In genomic region chr17:49247215-49247614, GRCm38 (mm10) we compare ENCODE assay signal across 13 mouse cellular contexts.
DNase-seq lines count a peak whose midpoint lies in the region; ATAC-seq and TF ChIP-seq lines count a peak whose summit lies in the region.
"Had no signal": no experiment of that assay in that cellular context is flagged by ENCODE, and none has a peak within 500 bp of the region (broad histone marks: within the 10 kb centered on the region; RNA-seq: fewer than 3 reads in every experiment).

No protein-coding gene starts in this region.

- H3K9ac ChIP-seq in kidney, embryonic 15.5 days = no peak overlapping the region
- H3K9ac ChIP-seq in midbrain, postnatal 0 days (replicated peaks; ENCODE audit: low read length, poor library complexity, severe bottlenecking) = no peak overlapping the region; the same call in 1 of the 2 replicates

- ATAC-seq in kidney, embryonic 15.5 days (replicated peaks; ENCODE audit: low FRiP score) = no peak
- no peak for ATAC-seq in midbrain, postnatal 0 days (ENCODE audit: low FRiP score)

- H3K4me2 ChIP-seq in kidney, embryonic 15.5 days = no peak overlapping the region
- 0 out of 2 replicates have a peak overlapping the region, but pooled peaks have one; percentile 13 for H3K4me2 ChIP-seq in midbrain, postnatal 0 days (ENCODE audit: low read depth, low read length, poor library complexity, severe bottlenecking)

- no peak overlapping the region for H3K4me3 ChIP-seq in kidney, embryonic 15.5 days (replicated peaks)
- peak overlapping the region; percentile 12; the same call in 1 of the 2 replicates for H3K4me3 ChIP-seq in midbrain, postnatal 0 days (ENCODE audit: low read depth, low read length)
- H3K4me3 ChIP-seq: heart, embryonic 10.5 days had no signal

- H3K27me3 ChIP-seq in kidney, embryonic 15.5 days = 0 out of 2 replicates have a peak, but pooled peaks cover 5% of the 10 kb centered on the region
- no peaks in the 10 kb centered on the region for H3K27me3 ChIP-seq in midbrain, postnatal 0 days (ENCODE audit: insufficient read depth, low read length)

- TF ChIP-seq CTCF in midbrain, postnatal 0 days (IDR thresholded peaks at IDR 0.05) = no peak

- H3K36me3 ChIP-seq in kidney, embryonic 15.5 days = no peaks in the 10 kb centered on the region
- no peaks in the 10 kb centered on the region for H3K36me3 ChIP-seq in midbrain, postnatal 0 days (ENCODE audit: insufficient read depth, low read length)
- H3K36me3 ChIP-seq: heart, embryonic 10.5 days had no signal

- H3K27ac ChIP-seq in kidney, embryonic 15.5 days = peak overlapping the region; percentile 8; the same call in 1 of the 2 replicates
- H3K27ac ChIP-seq in midbrain, postnatal 0 days (ENCODE audit: low read depth, low read length) = no peak overlapping the region
- H3K27ac ChIP-seq: heart, embryonic 10.5 days had no signal

- peak; percentile 14 for DNase-seq in embryo, embryonic 10.5 days (ENCODE audit: low spot score)
- no peak for DNase-seq in embryo, embryonic 9.5 days (ENCODE audit: extremely low spot score)
- no peak for DNase-seq in kidney, adult 11 months
- peak; percentile 59 for DNase-seq in forelimb bud, embryonic 11.5 days (ENCODE audit: low read depth, low spot score)
- no peak for DNase-seq in midbrain, postnatal 0 days (ENCODE audit: low spot score)
- no peak for DNase-seq in heart, adult 8-10 months (ENCODE audit: low spot score)
- no peak for DNase-seq in testis, postnatal 14 days (ENCODE audit: low spot score)
- DNase-seq: adrenal gland, postnatal 36 days; cerebellum, adult 11-12 months; liver; right cerebral cortex, postnatal 4 days had no signal

- peaks cover 16% of the 10 kb centered on the region; the same call in 1 of the 2 replicates for H3K4me1 ChIP-seq in kidney, embryonic 15.5 days
- H3K4me1 ChIP-seq in midbrain, postnatal 0 days (ENCODE audit: insufficient read depth, low read length) = peaks cover 8% of the 10 kb centered on the region; the same call in 1 of the 2 replicates
- H3K4me1 ChIP-seq: heart, embryonic 10.5 days had no signal

- H3K9me3 ChIP-seq in kidney, embryonic 15.5 days (replicated peaks) = no peaks in the 10 kb centered on the region
- no peaks in the 10 kb centered on the region for H3K9me3 ChIP-seq in midbrain, postnatal 0 days (ENCODE audit: low read length)
- H3K9me3 ChIP-seq: heart, embryonic 10.5 days had no signal

- WGBS in kidney, embryonic 15.5 days = 34% methylated on average over 17 of the region's 17 CpGs
- 41% methylated on average over 17 of the region's 17 CpGs for WGBS in midbrain, postnatal 0 days

Comparison
In these comparisons a context has a peak if more than half of its experiments do, and no peak if none do; other contexts are left out.
1. DNase-seq: peak in embryo, embryonic 10.5 days (single experiment) and forelimb bud, embryonic 11.5 days (single experiment); none in embryo, embryonic 9.5 days (single experiment), kidney, adult 11 months (single experiment), midbrain, postnatal 0 days (single experiment), heart, adult 8-10 months (single experiment) and testis, postnatal 14 days (single experiment).